Mouse (Mus musculus): ENCODE data around the gene Olfr470. TPM values are rescaled to one million over a fixed set of nuclear protein-coding genes. Genes with fewer than 3 reads are reported as not detected.

The Olfr470 gene
- not detected for total RNA-seq (2023)

GRCm38 (mm10) chr7:107847390-107847789 is at the start of gene Olfr470:
Olfr470 (minus strand) TSS chr7:107847490.

GRCm38 (mm10) chr7:107825441-107825840 is 21.8 kb downstream of the Olfr470 start, which contains the start of gene Olfr469:
Olfr469 (minus strand) TSS chr7:107825541.

GRCm38 (mm10) chr7:107811963-107812362 is 35.3 kb downstream of the Olfr470 start, which contains the start of gene Olfr467:
Olfr467 (plus strand) TSS chr7:107812263.

GRCm38 (mm10) chr7:107801108-107801507 is 46.2 kb downstream of the Olfr470 start, which contains the start of gene Ovch2:
Ovch2 (minus strand) TSS chr7:107801208.

Other genes with a start within 250 kb of the Olfr470 start
- gene 5330417H12Rik, start 222.3 kb downstream of the Olfr470 start, total RNA-seq (2023) = not detected
- gene Cyb5r2, start 89.5 kb downstream of the Olfr470 start, total RNA-seq (2023) = not detected
- not detected for gene Ovch2, start 46.3 kb downstream of the Olfr470 start, total RNA-seq (2023)
- not detected for gene Olfr467, start 35.2 kb downstream of the Olfr470 start, total RNA-seq (2023)
- gene Olfr469, start 21.9 kb downstream of the Olfr470 start, total RNA-seq (2023) = not detected
- gene Olfr472, start 50.4 kb upstream of the Olfr470 start, total RNA-seq (2023) = under 1 TPM in 1 of 2 experiments, not detected in 1; 0.08 TPM
- gene Olfr473, start 83.0 kb upstream of the Olfr470 start, total RNA-seq (2023) = not detected
- not detected for gene Olfr474, start 107.2 kb upstream of the Olfr470 start, total RNA-seq (2023)
- gene Olfr476, start 117.3 kb upstream of the Olfr470 start, total RNA-seq (2023) = not detected
- gene Olfr477, start 139.2 kb upstream of the Olfr470 start, total RNA-seq (2023) = not detected
- not detected for gene Olfr478, start 186.5 kb upstream of the Olfr470 start, total RNA-seq (2023)
- gene Olfr479, start 203.2 kb upstream of the Olfr470 start, total RNA-seq (2023) = not detected
- gene Olfr480, start 219.9 kb upstream of the Olfr470 start, total RNA-seq (2023) = not detected
- gene Olfr481, start 232.4 kb upstream of the Olfr470 start, total RNA-seq (2023) = not detected